Mouse (Mus musculus) E14TG2a.4 (cell line): ENCODE measurements around the gene Magi2.

Source experiments
- CTCF ChIP-seq: conservative IDR thresholded peaks from 2 replicates; pipeline ENCODE4 v1.5.1; 2014; ENCODE audit warnings: low read length
- NANOG ChIP-seq: IDR thresholded peaks from 2 replicates; pipeline ENCODE4 v1.6.1; 2014; ENCODE audit warnings: borderline replicate concordance, low read length, mixed read lengths

DNA sequence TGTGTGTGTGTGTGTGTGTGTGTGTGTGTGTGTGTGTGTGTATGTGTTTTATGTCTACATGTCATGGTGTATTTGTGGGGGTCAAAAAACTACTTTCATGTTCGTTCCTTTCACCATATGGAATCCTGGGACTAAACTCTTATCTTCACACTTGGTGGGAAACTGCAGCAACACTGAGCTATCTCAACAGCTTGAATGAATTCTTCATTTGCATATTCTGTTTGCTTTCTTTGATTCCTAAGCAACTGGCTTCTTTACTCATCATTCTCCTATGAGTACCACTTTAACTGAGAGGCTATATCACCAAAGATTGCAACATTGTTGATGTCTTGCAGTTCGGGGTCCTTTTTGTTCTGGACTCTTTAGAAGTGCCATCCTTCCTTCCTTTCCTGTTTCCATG lies 986.5 kb downstream of the Magi2 start:
- TF ChIP-seq CTCF (no peak), NANOG (no peak)
